13 mouse cellular contexts compared by ENCODE assay signal in genomic region chr15:67024386-67024785, GRCm38 (mm10).
"Had no signal": no experiment of that assay in that cellular context is flagged by ENCODE, and none has a peak within 500 bp of the region (broad histone marks: within the 10 kb centered on the region; RNA-seq: fewer than 3 reads in every experiment).

No protein-coding gene starts in this region.

- DNase-seq: kidney, postnatal 10 days; kidney, postnatal 4 days; liver; lung, adult 18-20 months; lung, postnatal 10 days; lung, postnatal 36 days; retina, postnatal 1 day; right cerebral cortex, postnatal 25 days; spleen, adult 18-20 months; thymus, postnatal 25 days had no signal

- ATAC-seq: liver, embryonic 12.5 days; midbrain, embryonic 13.5 days; midbrain, embryonic 16.5 days had no signal
